Mouse (Mus musculus): Measurements from ENCODE around the gene Mal.

GRCm38 (mm10) chr2:127652335-127652734 is 4.2 kb downstream of the Mal start:
- TF ChIP-seq CTCF (IDR thresholded peaks at IDR 0.05; ENCODE audit: low read depth, low read length) (no peak), POLR2A (IDR thresholded peaks at IDR 0.05; ENCODE audit: borderline replicate concordance, low read depth, low read length) (no peak)

Measured in bone marrow macrophage, adult 2 months (primary cell).